Mouse (Mus musculus): ENCODE data around the gene Trim7.

- TF ChIP-seq GATA1 (IDR thresholded peaks at IDR 0.05; ENCODE audit: low read length) (no peak), TAL1 (IDR thresholded peaks at IDR 0.05; ENCODE audit: low read length) (no peak)
Measured at GRCm38 (mm10) chr11:48851270-48851995, 25.5 kb downstream of the Trim7 start.

Measured in erythroblast, embryonic 14.5 days (primary cell).